Mouse (Mus musculus): ENCODE measurements at regions not wholly inside any gene's neighbourhood (a gene's known extent, or its start where the extent isn't known, plus 50 kb on each side); places are given as distances from the start of the nearest gene placed in this dataset.

- Histone ChIP-seq H3K36me3 (ENCODE audit: control insufficient read depth, insufficient read depth) (no peaks in the 10 kb centered on the region), H3K9ac (ENCODE audit: low read depth, low read length) (no peak overlapping the region), H3K4me1 (replicated peaks; ENCODE audit: control insufficient read depth, insufficient read depth, low read length) (no peaks in the 10 kb centered on the region), H3K4me2 (replicated peaks; ENCODE audit: low read depth) (no peak overlapping the region), H3K4me3 (ENCODE audit: low read depth, low read length) (no peak overlapping the region), H3K9me3 (ENCODE audit: control insufficient read depth) (no peaks in the 10 kb centered on the region), H3K27me3 (replicated peaks; ENCODE audit: control insufficient read depth, insufficient read depth, low read length) (no peaks in the 10 kb centered on the region), H3K27ac (ENCODE audit: low read depth, low read length) (no peak overlapping the region)
- WGBS: 46% methylated on average over 2 of the region's 2 CpGs
- TF ChIP-seq CTCF (IDR thresholded peaks at IDR 0.05; ENCODE audit: low read depth): no peak
- ATAC-seq: no peak
Measured at GRCm38 (mm10) chr7:72905891-72906290, 469.4 kb upstream of the Rgma start.

- no peak for ATAC-seq
- TF ChIP-seq CTCF (IDR thresholded peaks at IDR 0.05; ENCODE audit: low read depth): no peak
- Histone ChIP-seq H3K27ac (ENCODE audit: low read depth, low read length) (no peak overlapping the region), H3K36me3 (ENCODE audit: control insufficient read depth, insufficient read depth) (no peaks in the 10 kb centered on the region), H3K27me3 (replicated peaks; ENCODE audit: control insufficient read depth, insufficient read depth, low read length) (no peaks in the 10 kb centered on the region), H3K4me2 (replicated peaks; ENCODE audit: low read depth) (no peak overlapping the region), H3K4me1 (replicated peaks; ENCODE audit: control insufficient read depth, insufficient read depth, low read length) (no peaks in the 10 kb centered on the region), H3K9ac (ENCODE audit: low read depth, low read length) (no peak overlapping the region), H3K4me3 (ENCODE audit: low read depth, low read length) (no peak overlapping the region), H3K9me3 (ENCODE audit: control insufficient read depth) (no peaks in the 10 kb centered on the region)
- WGBS: 76% methylated on average over 4 of the region's 4 CpGs
Measured at GRCm38 (mm10) chr7:72906536-72906935, 468.8 kb upstream of the Rgma start.

GRCm38 (mm10) chr7:72926772-72927380, 448.4 kb upstream of the Rgma start:
- no peak for ATAC-seq
- no peaks in the 10 kb centered on the region for H3K4me1 ChIP-seq (replicated peaks; ENCODE audit: control insufficient read depth, insufficient read depth, low read length)
- H3K9ac ChIP-seq (ENCODE audit: low read depth, low read length): no peak overlapping the region
- no peak overlapping the region for H3K4me3 ChIP-seq (ENCODE audit: low read depth, low read length)
- no peaks in the 10 kb centered on the region for H3K36me3 ChIP-seq (ENCODE audit: control insufficient read depth, insufficient read depth)
- H3K27me3 ChIP-seq (replicated peaks; ENCODE audit: control insufficient read depth, insufficient read depth, low read length): no peaks in the 10 kb centered on the region
- H3K27ac ChIP-seq (ENCODE audit: low read depth, low read length): no peak overlapping the region
- 68% methylated on average over 20 of the region's 20 CpGs for WGBS
- no peak for TF ChIP-seq CTCF (IDR thresholded peaks at IDR 0.05; ENCODE audit: low read depth)
- H3K9me3 ChIP-seq (ENCODE audit: control insufficient read depth): no peaks in the 10 kb centered on the region
- H3K4me2 ChIP-seq (replicated peaks; ENCODE audit: low read depth): no peak overlapping the region

- Histone ChIP-seq H3K4me2 (replicated peaks; ENCODE audit: low read depth) (no peak overlapping the region), H3K4me3 (ENCODE audit: low read depth, low read length) (no peak overlapping the region), H3K27me3 (replicated peaks; ENCODE audit: control insufficient read depth, insufficient read depth, low read length) (no peaks in the 10 kb centered on the region), H3K4me1 (replicated peaks; ENCODE audit: control insufficient read depth, insufficient read depth, low read length) (no peaks in the 10 kb centered on the region), H3K9ac (ENCODE audit: low read depth, low read length) (no peak overlapping the region), H3K36me3 (ENCODE audit: control insufficient read depth, insufficient read depth) (no peaks in the 10 kb centered on the region), H3K9me3 (ENCODE audit: control insufficient read depth) (no peaks in the 10 kb centered on the region), H3K27ac (ENCODE audit: low read depth, low read length) (no peak overlapping the region)
- WGBS: 62% methylated on average over 2 of the region's 2 CpGs
- ATAC-seq: no peak
- no peak for TF ChIP-seq CTCF (IDR thresholded peaks at IDR 0.05; ENCODE audit: low read depth)
Measured at GRCm38 (mm10) chr7:72938842-72939241, 436.5 kb upstream of the Rgma start.

GRCm38 (mm10) chr7:72947531-72947930, 427.8 kb upstream of the Rgma start:
- TF ChIP-seq CTCF (IDR thresholded peaks at IDR 0.05; ENCODE audit: low read depth): no peak
- WGBS: 82% methylated on average over 1 of the region's 1 CpGs
- Histone ChIP-seq H3K9me3 (ENCODE audit: control insufficient read depth) (no peaks in the 10 kb centered on the region), H3K27me3 (replicated peaks; ENCODE audit: control insufficient read depth, insufficient read depth, low read length) (no peaks in the 10 kb centered on the region), H3K4me3 (ENCODE audit: low read depth, low read length) (no peak overlapping the region), H3K27ac (ENCODE audit: low read depth, low read length) (no peak overlapping the region), H3K4me2 (replicated peaks; ENCODE audit: low read depth) (no peak overlapping the region), H3K9ac (ENCODE audit: low read depth, low read length) (no peak overlapping the region), H3K4me1 (replicated peaks; ENCODE audit: control insufficient read depth, insufficient read depth, low read length) (no peaks in the 10 kb centered on the region), H3K36me3 (ENCODE audit: control insufficient read depth, insufficient read depth) (no peaks in the 10 kb centered on the region)
- no peak for ATAC-seq

- H3K4me1 ChIP-seq (replicated peaks; ENCODE audit: control insufficient read depth, insufficient read depth, low read length): no peaks in the 10 kb centered on the region
- no peak for ATAC-seq
- H3K4me2 ChIP-seq (replicated peaks; ENCODE audit: low read depth): no peak overlapping the region
- H3K27me3 ChIP-seq (replicated peaks; ENCODE audit: control insufficient read depth, insufficient read depth, low read length): no peaks in the 10 kb centered on the region
- H3K36me3 ChIP-seq (ENCODE audit: control insufficient read depth, insufficient read depth): no peaks in the 10 kb centered on the region
- no peak for TF ChIP-seq CTCF (IDR thresholded peaks at IDR 0.05; ENCODE audit: low read depth)
- no peaks in the 10 kb centered on the region for H3K9me3 ChIP-seq (ENCODE audit: control insufficient read depth)
- no peak overlapping the region for H3K27ac ChIP-seq (ENCODE audit: low read depth, low read length)
- 54% methylated on average over 5 of the region's 5 CpGs for WGBS
- no peak overlapping the region for H3K9ac ChIP-seq (ENCODE audit: low read depth, low read length)
- H3K4me3 ChIP-seq (ENCODE audit: low read depth, low read length): no peak overlapping the region
Measured at GRCm38 (mm10) chr7:72948026-72948425, 427.3 kb upstream of the Rgma start.

GRCm38 (mm10) chr7:72948666-72949065, 426.6 kb upstream of the Rgma start:
- TF ChIP-seq CTCF (IDR thresholded peaks at IDR 0.05; ENCODE audit: low read depth): no peak
- H3K9ac ChIP-seq (ENCODE audit: low read depth, low read length): no peak overlapping the region
- H3K4me2 ChIP-seq (replicated peaks; ENCODE audit: low read depth): no peak overlapping the region
- no peaks in the 10 kb centered on the region for H3K27me3 ChIP-seq (replicated peaks; ENCODE audit: control insufficient read depth, insufficient read depth, low read length)
- no peak overlapping the region for H3K27ac ChIP-seq (ENCODE audit: low read depth, low read length)
- H3K4me3 ChIP-seq (ENCODE audit: low read depth, low read length): no peak overlapping the region
- WGBS: 49% methylated on average over 3 of the region's 3 CpGs
- H3K4me1 ChIP-seq (replicated peaks; ENCODE audit: control insufficient read depth, insufficient read depth, low read length): no peaks in the 10 kb centered on the region
- no peaks in the 10 kb centered on the region for H3K9me3 ChIP-seq (ENCODE audit: control insufficient read depth)
- no peaks in the 10 kb centered on the region for H3K36me3 ChIP-seq (ENCODE audit: control insufficient read depth, insufficient read depth)
- no peak for ATAC-seq
